Comparison of ENCODE assay signal across 8 mouse cellular contexts in the genomic region with DNA sequence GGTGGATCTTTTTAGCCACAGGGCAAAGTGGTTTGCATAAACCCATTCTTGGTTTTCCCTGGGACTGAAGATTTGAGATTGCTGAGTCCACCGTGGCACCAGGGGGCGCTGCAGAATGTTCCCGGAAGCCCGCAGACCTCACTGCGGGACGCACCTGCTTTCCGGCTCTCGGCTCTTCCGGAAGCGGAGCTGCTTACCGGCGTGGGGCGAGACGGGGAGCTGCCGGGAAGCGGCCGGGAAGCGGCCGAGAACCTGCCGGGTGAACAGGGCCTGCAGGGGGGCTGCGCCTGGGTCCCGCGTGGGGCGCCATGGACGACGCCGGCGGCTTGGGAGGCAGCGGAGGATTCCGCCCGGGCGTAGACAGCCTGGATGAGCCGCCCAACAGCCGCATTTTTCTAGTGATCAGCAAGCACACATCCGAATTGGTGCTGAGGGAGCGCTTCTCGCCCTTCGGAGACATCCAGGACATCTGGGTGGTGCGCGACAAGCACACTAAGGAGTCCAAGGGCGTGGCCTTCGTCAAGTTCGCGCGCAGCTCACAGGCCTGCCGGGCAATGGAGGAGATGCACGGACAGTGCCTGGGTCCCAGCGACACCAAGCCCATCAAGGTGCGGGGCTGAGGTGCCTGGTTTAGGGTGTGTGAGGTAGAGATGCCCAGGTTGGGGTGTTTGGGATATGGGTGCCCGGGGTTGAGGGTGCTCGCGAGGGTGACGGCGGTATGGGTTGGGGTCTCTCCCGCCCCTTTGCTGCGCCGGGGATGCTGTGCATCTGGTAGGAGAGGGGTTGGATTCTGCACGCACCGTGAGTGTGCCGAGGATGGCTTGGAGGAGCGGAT. TPM values are rescaled to one million over a fixed set of nuclear protein-coding genes. Genes with fewer than 3 reads are reported as not detected.
A peak's percentile ranks its signal among the peaks of the same experiment; 100 is the strongest.
DNase-seq lines count a peak whose midpoint lies in the region; ATAC-seq and TF ChIP-seq lines count a peak whose summit lies in the region.

TSS of gene Rbm45 (plus strand) at position 164 of the 835 bp plus-strand sequence.

- no peaks in the 10 kb centered on the region for H3K27me3 ChIP-seq in heart, embryonic 12.5 days (replicated peaks)
- H3K27me3 ChIP-seq in kidney, postnatal 0 days (ENCODE audit: insufficient read depth, low read length): no peaks in the 10 kb centered on the region
- no peaks in the 10 kb centered on the region for H3K27me3 ChIP-seq in liver, embryonic 11.5 days (replicated peaks; ENCODE audit: control insufficient read depth, insufficient read depth, low read length)
- no peaks in the 10 kb centered on the region for H3K27me3 ChIP-seq in stomach, embryonic 14.5 days (ENCODE audit: control insufficient read depth, insufficient read depth, low read length)

- H3K4me1 ChIP-seq in heart, embryonic 12.5 days (replicated peaks): peaks cover 11% of the 10 kb centered on the region
- no peaks in the 10 kb centered on the region for H3K4me1 ChIP-seq in kidney, postnatal 0 days (replicated peaks; ENCODE audit: insufficient read depth, low read length)
- peaks cover 12% of the 10 kb centered on the region; the same call in 1 of the 2 replicates for H3K4me1 ChIP-seq in liver, embryonic 11.5 days (replicated peaks; ENCODE audit: control insufficient read depth, insufficient read depth, low read length)
- peaks cover 5% of the 10 kb centered on the region; the same call in 1 of the 2 replicates for H3K4me1 ChIP-seq in stomach, embryonic 14.5 days (ENCODE audit: control insufficient read depth, insufficient read depth, low read length)

- H3K4me3 ChIP-seq in heart, embryonic 12.5 days: peak within 1 kb of the TSS; percentile 90
- H3K4me3 ChIP-seq in kidney, postnatal 0 days (replicated peaks; ENCODE audit: low read depth, low read length): peak within 1 kb of the TSS; percentile 94
- H3K4me3 ChIP-seq in liver, embryonic 11.5 days (ENCODE audit: low read depth, low read length): peak within 1 kb of the TSS; percentile 95
- H3K4me3 ChIP-seq in stomach, embryonic 14.5 days (ENCODE audit: low read depth, low read length): peak within 1 kb of the TSS; percentile 84

- peak within 1 kb of the TSS; percentile 46 for H3K27ac ChIP-seq in heart, embryonic 12.5 days (ENCODE audit: poor library complexity, severe bottlenecking)
- peak within 1 kb of the TSS; percentile 70 for H3K27ac ChIP-seq in kidney, postnatal 0 days
- H3K27ac ChIP-seq in liver, embryonic 11.5 days (ENCODE audit: low read depth, low read length): peak within 1 kb of the TSS; percentile 84
- H3K27ac ChIP-seq in stomach, embryonic 14.5 days (ENCODE audit: low read length): no peak within 1 kb of the TSS

- H3K36me3 ChIP-seq in heart, embryonic 12.5 days: peaks cover 20% of the 10 kb centered on the region
- H3K36me3 ChIP-seq in kidney, postnatal 0 days (ENCODE audit: insufficient read depth, low read length): peaks cover 14% of the 10 kb centered on the region; the same call in 1 of the 2 replicates
- no peaks in the 10 kb centered on the region for H3K36me3 ChIP-seq in liver, embryonic 11.5 days (ENCODE audit: control insufficient read depth, insufficient read depth, low read length)
- peaks cover 16% of the 10 kb centered on the region for H3K36me3 ChIP-seq in stomach, embryonic 14.5 days (ENCODE audit: control insufficient read depth, insufficient read depth, low read length)

- no peaks in the 10 kb centered on the region for H3K9me3 ChIP-seq in heart, embryonic 12.5 days (replicated peaks)
- H3K9me3 ChIP-seq in kidney, postnatal 0 days (replicated peaks; ENCODE audit: low read length): no peaks in the 10 kb centered on the region
- no peaks in the 10 kb centered on the region for H3K9me3 ChIP-seq in liver, embryonic 11.5 days (ENCODE audit: control insufficient read depth, low read length)
- H3K9me3 ChIP-seq in stomach, embryonic 14.5 days (ENCODE audit: control insufficient read depth, low read depth, low read length): no peaks in the 10 kb centered on the region

- TF ChIP-seq CTCF in kidney, postnatal 0 days (IDR thresholded peaks at IDR 0.05; ENCODE audit: low read depth): peak; percentile 87

- H3K9ac ChIP-seq in heart, embryonic 12.5 days: peak within 1 kb of the TSS; percentile 87
- H3K9ac ChIP-seq in kidney, postnatal 0 days (ENCODE audit: low read depth, low read length): peak within 1 kb of the TSS; percentile 85
- H3K9ac ChIP-seq in liver, embryonic 11.5 days (ENCODE audit: low read depth, low read length): peak within 1 kb of the TSS; percentile 94
- peak within 1 kb of the TSS; percentile 69 for H3K9ac ChIP-seq in stomach, embryonic 14.5 days (replicated peaks; ENCODE audit: low read depth, low read length)

- peak within 1 kb of the TSS; percentile 93 for H3K4me2 ChIP-seq in heart, embryonic 12.5 days
- peak within 1 kb of the TSS; percentile 92 for H3K4me2 ChIP-seq in kidney, postnatal 0 days (ENCODE audit: low read length)
- peak within 1 kb of the TSS; percentile 82 for H3K4me2 ChIP-seq in liver, embryonic 11.5 days
- H3K4me2 ChIP-seq in stomach, embryonic 14.5 days (replicated peaks; ENCODE audit: low read depth, low read length): peak within 1 kb of the TSS; percentile 93

- WGBS in heart, embryonic 12.5 days: under 1% methylated on average over 61 of the region's 61 CpGs
- WGBS in kidney, postnatal 0 days: under 1% methylated on average over 61 of the region's 61 CpGs
- under 1% methylated on average over 61 of the region's 61 CpGs for WGBS in liver, embryonic 11.5 days
- WGBS in stomach, embryonic 14.5 days: under 1% methylated on average over 61 of the region's 61 CpGs

- ATAC-seq in erythroid progenitor cell, adult 5-6 weeks (replicated peaks; ENCODE audit: low FRiP score, poor library complexity, severe bottlenecking): peak; percentile 89
- peak; percentile 85 for ATAC-seq in heart, embryonic 12.5 days (ENCODE audit: insufficient number of reproducible peaks, low FRiP score)
- ATAC-seq in kidney, postnatal 0 days (replicated peaks; ENCODE audit: low FRiP score, low read depth): peak; percentile 89
- ATAC-seq in liver, embryonic 11.5 days (replicated peaks; ENCODE audit: low FRiP score): peak; percentile 85
- peak; percentile 88 for ATAC-seq in stomach, embryonic 14.5 days (ENCODE audit: insufficient number of reproducible peaks, insufficient read depth, low FRiP score, low read depth)

- peak; percentile 90 for DNase-seq in CD4-positive helper T cell, adult 2 months (ENCODE audit: low read depth, low spot score)
- DNase-seq in brain, embryonic 18.5 days (ENCODE audit: low read depth, low spot score): peak; percentile 71
- peak; percentile 90 for DNase-seq in kidney, postnatal 0 days (ENCODE audit: low spot score)
- DNase-seq in liver, embryonic 11.5 days (ENCODE audit: low spot score): peak; percentile 85
- DNase-seq in naive thymus-derived CD4-positive, alpha-beta T cell, adult 2 months (ENCODE audit: low read depth): peak; percentile 92

RNA-seq across cellular contexts. Expression of gene Rbm45, which starts in this region (rescaled TPM):
- total RNA-seq in erythroid progenitor cell, adult 5-6 weeks (2015; ENCODE audit: low replicate concordance): 6.1 and 15.1 TPM in 2 replicates
- total RNA-seq in erythroid progenitor cell, adult 5-6 weeks (2017; ENCODE audit: low replicate concordance): 10.5 and 19.3 TPM in 2 replicates
- 14.2 and 14.9 TPM in 2 replicates for polyA plus RNA-seq in heart, embryonic 12.5 days (2016; fragmentation: Nextera tagmentation; extraction: Ambion mirVana)
- polyA plus RNA-seq in kidney, postnatal 0 days (2015; fragmentation: Nextera tagmentation; extraction: Ambion mirVana): 19.0 and 19.4 TPM in 2 replicates
- 12.0 TPM in 2 replicates for polyA plus RNA-seq in liver, embryonic 11.5 days (2014; fragmentation: Nextera tagmentation; extraction: Ambion mirVana)
- polyA plus RNA-seq in stomach, embryonic 14.5 days (2014; fragmentation: Nextera tagmentation; extraction: Ambion mirVana): 16.7 and 17.2 TPM in 2 replicates
